Mouse (Mus musculus) ovary, adult 18-20 months (tissue): Measurements from ENCODE around the gene Tmtc2.

Experiments used
- DNase-seq: peaks from one replicate; pipeline ENCODE4 v3.0.0; 2022; ENCODE audit warnings: low spot score, mixed read lengths

Gene Tmtc2

GRCm38 (mm10) chr10:105165291-105165690 is 409.0 kb downstream of the Tmtc2 start:
- no peak for DNase-seq

- no peak for DNase-seq
Observed at GRCm38 (mm10) chr10:105153789-105154188, 420.5 kb downstream of the Tmtc2 start.

GRCm38 (mm10) chr10:105144382-105144781 is 429.9 kb downstream of the Tmtc2 start:
- DNase-seq, result no peak

- no peak for DNase-seq
Observed at GRCm38 (mm10) chr10:105142201-105142600, 432.1 kb downstream of the Tmtc2 start.
